Mouse (Mus musculus): ENCODE measurements around the gene Rad1. TPM values are rescaled to one million over a fixed set of nuclear protein-coding genes. Genes with fewer than 3 reads are reported as not detected.
"Not testable (repeated sequence)": the region's sequence is repeated elsewhere in the genome, so short reads cannot be mapped to it uniquely, and the experiment has no call there.

Rad1 gene
- total RNA-seq, 2 experiments from 2014 or later = 4.5 to 5.0 TPM

GRCm38 (mm10) chr15:10500838-10501719 lies 15.3 kb downstream of the Rad1 start:
- DNase-seq = peak; percentile 23 to 27
- intact Hi-C loops (cut with DNase I) = loop anchor here (2.0 kb wide), 1 partner anchor 372 kb away; no protein-coding TSS in a partner anchor

- intact Hi-C loops (cut with DNase I) = no loop called here
- peak; percentile 34 to 46 for DNase-seq
Measured at GRCm38 (mm10) chr15:10506099-10506498, 20.3 kb downstream of the Rad1 start.

GRCm38 (mm10) chr15:10515166-10515565 lies 29.3 kb downstream of the Rad1 start:
- DNase-seq = no peak
- intact Hi-C loops (cut with DNase I) = loop anchor here (10.0 kb wide), 1 partner anchor 380 kb away; no protein-coding TSS in a partner anchor

GRCm38 (mm10) chr15:10525896-10526295 lies 40.1 kb downstream of the Rad1 start:
- DNase-seq = no peak

GRCm38 (mm10) chr15:10531352-10531751 lies 45.5 kb downstream of the Rad1 start:
- no peak for DNase-seq
- intact Hi-C loops (cut with DNase I) = no loop called here

More at GRCm38 (mm10) chr15:10525896-10526295, 40.1 kb downstream of the Rad1 start:
- intact Hi-C loops (cut with DNase I) = no loop called here

GRCm38 (mm10) chr15:10533361-10533760 lies 47.5 kb downstream of the Rad1 start:
- DNase-seq; intact Hi-C loops (cut with DNase I): not testable (repeated sequence)

- intact Hi-C loops (cut with DNase I) = no loop called here
- no peak for DNase-seq
Measured at GRCm38 (mm10) chr15:10534591-10534990, 48.8 kb downstream of the Rad1 start.

- DNase-seq = no peak
- intact Hi-C loops (cut with DNase I) = no loop called here
Measured at GRCm38 (mm10) chr15:10535969-10536368, 50.2 kb downstream of the Rad1 start.

- DNase-seq = no peak
- intact Hi-C loops (cut with DNase I) = no loop called here
Measured at GRCm38 (mm10) chr15:10540271-10541088, 54.7 kb downstream of the Rad1 start.

Other genes starting within 250 kb of the Rad1 start
- not detected for gene Gm21973, start 160.6 kb upstream of the Rad1 start, total RNA-seq (2021)
- not detected for gene Agxt2, start 127.5 kb upstream of the Rad1 start, total RNA-seq (2021)
- 10 to 100 TPM; 53.6 to 61.4 TPM for gene Dnajc21, start 15.5 kb upstream of the Rad1 start, total RNA-seq (2021)
- 10 to 100 TPM; 15.2 to 17.6 TPM for gene Brix1, start 71 bp upstream of the Rad1 start, total RNA-seq (2021)
- not detected for gene Ttc23l, start 72.7 kb downstream of the Rad1 start, total RNA-seq (2021)
- gene Rai14, start 228.6 kb downstream of the Rad1 start, total RNA-seq (2021) = 1 to 10 TPM; 2.2 to 3.1 TPM